Mouse (Mus musculus): ENCODE data around the gene Meiob.

GRCm38 (mm10) chr17:24799476-24799875 is 4.6 kb upstream of the Meiob start:
- no peak for TF ChIP-seq CTCF (IDR thresholded peaks at IDR 0.05; ENCODE audit: low read depth)
- TF ChIP-seq EP300 (optimal IDR thresholded peaks at IDR 0.05) = no peak
